Mouse (Mus musculus) liver, adult 2 months (tissue): Measurements from ENCODE around the gene Smarce1. TPM values are rescaled to one million over a fixed set of nuclear protein-coding genes. Genes with fewer than 3 reads are reported as not detected.

Experiments
- DNase-seq: peaks from one replicate; pipeline ENCODE4 v3.0.0-alpha.2; 2011; ENCODE audit warnings: low read depth, low spot score; ENCODE audit errors: extremely low read depth
- H3K27ac ChIP-seq: fragments of 200-500 bp; replicated peaks from 2 replicates; pipeline ENCODE4 v1.5.1; 2012; ENCODE audit warnings: low read depth, mild to moderate bottlenecking, control low read depth, inconsistent platforms, low read length; ENCODE audit not compliant: insufficient read depth
- H3K27me3 ChIP-seq: fragments of 200-500 bp; 2 replicates; pipeline ENCODE4 v1.6.1; 2012; ENCODE audit warnings: mild to moderate bottlenecking, moderate library complexity, low read length, inconsistent platforms; ENCODE audit not compliant: control insufficient read depth, insufficient read depth
- H3K36me3 ChIP-seq: fragments of 200-500 bp; 2 replicates; pipeline ENCODE4 v1.6.1; 2012; ENCODE audit warnings: low read length, inconsistent platforms; ENCODE audit not compliant: control insufficient read depth, insufficient read depth
- H3K4me1 ChIP-seq: fragments of 200-500 bp; 2 replicates; pipeline ENCODE4 v1.6.1; 2011; ENCODE audit warnings: low read length; ENCODE audit not compliant: control insufficient read depth, insufficient read depth
- H3K4me3 ChIP-seq: fragments of 200-500 bp; 2 replicates; pipeline ENCODE4 v1.5.1; 2011; ENCODE audit warnings: low read depth, mild to moderate bottlenecking, control low read depth, low read length, moderate library complexity; ENCODE audit not compliant: insufficient read depth
- H3K79me2 ChIP-seq: fragments of 200-500 bp; 2 replicates; pipeline ENCODE4 v1.6.1; 2012; ENCODE audit warnings: inconsistent platforms, mild to moderate bottlenecking, low read length, moderate library complexity; ENCODE audit not compliant: control insufficient read depth, insufficient read depth
- H3K9ac ChIP-seq: fragments of 200-500 bp; 2 replicates; pipeline ENCODE4 v1.6.1; 2012; ENCODE audit warnings: low read depth, mild to moderate bottlenecking, control low read depth, inconsistent platforms, low read length
- CTCF ChIP-seq: fragments of 200-500 bp; IDR thresholded peaks from 2 replicates; pipeline ENCODE4 v1.5.1; 2011; ENCODE audit warnings: low read depth, low read length, control low read depth
- POLR2A ChIP-seq: fragments of 200-500 bp; IDR thresholded peaks from 2 replicates; pipeline ENCODE4 v1.6.1; 2011; ENCODE audit warnings: low read length, control low read depth; ENCODE audit not compliant: insufficient read depth; ENCODE audit errors: extremely low read depth
- WGBS: fragments of 180-500 bp; shearing (Covaris S2); methylation state at CpG from one replicate; pipeline ENCODE4 v1.1.7; 2018; 5-methylcytosine and 5-hydroxymethylcytosine counted together
- polyA plus RNA-seq: library from polyadenylated mRNA; depleted of rRNA; stranded (reverse); fragments of >200 nt; gene quantifications from 2 replicates; pipeline ENCODE4 v1.2.3, GENCODE M21; 2012
- total RNA-seq: library from RNA; depleted of rRNA; stranded (reverse); fragments of >200 nt; gene quantifications from 2 replicates; pipeline ENCODE4 v1.2.3, GENCODE M21; 2014

Smarce1 gene
- total and polyA plus RNA-seq, 2 experiments: 8.7 to 35.9 TPM

DNA sequence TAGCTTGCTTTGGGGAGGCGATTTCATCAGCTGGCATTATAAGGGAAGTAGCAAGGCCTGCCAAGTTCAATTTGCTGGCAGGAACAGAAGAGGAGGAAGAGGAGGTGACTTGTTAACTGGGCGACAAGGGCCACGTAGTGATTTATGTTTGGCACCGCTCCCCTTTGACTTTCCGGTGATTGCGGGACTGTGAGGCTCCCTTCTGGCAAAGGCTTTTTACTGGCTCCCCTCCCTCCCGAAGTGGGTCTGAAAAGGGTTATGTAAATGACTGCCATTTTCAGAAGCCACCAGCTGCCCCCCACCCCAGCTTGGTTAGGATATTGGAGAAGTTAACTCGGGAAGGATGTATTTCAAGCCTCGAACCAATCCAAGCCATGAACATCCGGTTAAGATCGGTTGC lies 48.2 kb downstream of the Smarce1 start:
- H3K4me3 ChIP-seq: no peak overlapping the region
- DNase-seq: no peak
- H3K79me2 ChIP-seq: no peaks in the 10 kb centered on the region
- H3K9ac ChIP-seq: no peak overlapping the region
- no peaks in the 10 kb centered on the region for H3K4me1 ChIP-seq
- no peaks in the 10 kb centered on the region for H3K36me3 ChIP-seq
- no peak overlapping the region for H3K27ac ChIP-seq
- 65% methylated on average over 11 of the region's 11 CpGs for WGBS
- no peaks in the 10 kb centered on the region for H3K27me3 ChIP-seq
- no peak for TF ChIP-seq POLR2A
- TF ChIP-seq CTCF: no peak

DNA sequence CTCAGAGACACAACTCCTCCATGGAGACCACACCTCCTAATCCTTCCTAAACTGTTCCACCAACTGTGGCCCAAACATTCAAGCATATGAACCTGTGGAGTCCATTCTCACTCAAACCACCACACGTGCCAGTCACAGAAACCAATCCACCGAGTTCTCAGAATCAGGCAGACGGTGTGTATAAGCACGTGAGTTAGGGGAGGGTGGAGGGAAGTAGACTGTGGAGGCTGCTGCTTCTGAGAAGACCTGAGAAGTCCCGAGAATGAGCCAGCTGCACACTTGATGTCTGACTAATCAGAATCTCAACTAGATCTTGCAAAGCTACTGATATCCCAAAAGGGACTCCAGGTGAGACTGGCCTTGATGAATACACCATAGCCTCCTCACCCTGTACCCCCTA lies 50.7 kb downstream of the Smarce1 start:
- TF ChIP-seq POLR2A (no peak), CTCF (no peak)
- H3K27me3 ChIP-seq: no peaks in the 10 kb centered on the region
- H3K27ac ChIP-seq: no peak overlapping the region
- no peaks in the 10 kb centered on the region for H3K36me3 ChIP-seq
- no peak for DNase-seq
- no peak overlapping the region for H3K4me3 ChIP-seq
- no peaks in the 10 kb centered on the region for H3K79me2 ChIP-seq
- H3K9ac ChIP-seq: no peak overlapping the region
- no peaks in the 10 kb centered on the region for H3K4me1 ChIP-seq
- 95% methylated on average over 5 of the region's 5 CpGs for WGBS

DNA sequence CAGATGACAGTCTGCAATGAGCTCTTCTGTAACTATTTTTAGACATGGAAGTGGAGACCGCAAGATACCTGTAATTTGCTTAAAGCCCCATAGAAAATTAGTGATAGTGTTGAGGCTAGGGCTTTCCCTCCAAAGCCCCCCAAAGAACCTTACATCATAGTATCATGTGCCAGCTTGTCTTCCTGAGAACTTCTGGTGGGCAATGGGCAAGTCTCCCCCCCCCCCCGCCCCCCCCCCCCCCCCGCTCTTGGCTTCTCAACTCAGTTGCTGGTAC lies 53.0 kb downstream of the Smarce1 start:
- DNase-seq: no peak
- Histone ChIP-seq H3K27me3 (no peaks in the 10 kb centered on the region), H3K27ac (no peak overlapping the region), H3K4me1 (no peaks in the 10 kb centered on the region), H3K4me3 (no peak overlapping the region), H3K9ac (no peak overlapping the region), H3K36me3 (no peaks in the 10 kb centered on the region), H3K79me2 (no peaks in the 10 kb centered on the region)
- TF ChIP-seq CTCF (no peak), POLR2A (no peak)
- WGBS: 56% methylated on average over 3 of the region's 3 CpGs

DNA sequence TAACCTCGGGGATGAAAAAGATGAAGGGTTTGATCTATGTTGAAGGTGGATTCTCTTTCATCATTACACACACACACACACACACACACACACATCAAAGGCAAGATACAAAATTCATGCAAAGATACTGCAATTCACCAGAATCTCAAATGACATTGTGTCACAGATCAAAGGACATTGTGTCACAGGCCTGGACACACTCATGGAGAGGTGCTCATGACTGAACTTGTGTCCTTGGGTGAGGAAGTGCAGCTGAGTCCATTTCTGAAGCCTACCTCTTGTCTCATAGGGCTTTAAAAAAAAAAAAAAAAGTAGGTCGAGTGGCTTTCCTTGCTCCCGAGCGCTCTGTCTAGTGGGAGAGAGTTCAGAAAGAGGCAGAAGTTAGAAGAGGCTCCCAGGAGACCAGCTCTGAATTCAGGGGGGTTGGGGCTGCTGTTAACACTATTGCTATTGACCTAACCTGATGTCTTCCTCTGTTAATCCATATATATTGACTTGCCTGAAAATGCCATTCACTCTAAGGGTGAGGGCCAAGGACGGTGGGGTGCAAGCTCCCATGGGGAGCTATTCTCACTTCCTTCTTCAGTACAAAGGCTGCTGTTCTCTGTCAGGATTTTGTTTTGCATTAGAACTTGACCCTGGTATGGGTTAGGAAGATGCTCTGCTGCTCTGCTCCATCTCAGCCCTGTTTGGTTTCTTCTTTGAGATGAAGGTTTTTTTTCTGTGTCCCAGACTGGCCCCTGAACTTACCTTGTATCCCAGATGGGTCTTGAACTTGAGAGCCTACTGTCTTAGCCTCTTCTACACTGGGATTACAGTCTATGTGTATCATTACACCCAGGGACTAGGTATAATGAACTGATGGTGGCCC lies 53.5 kb downstream of the Smarce1 start:
- no peak for TF ChIP-seq POLR2A
- no peak for TF ChIP-seq CTCF
- DNase-seq: peak; percentile 53
- H3K27ac ChIP-seq: no peak overlapping the region
- no peak overlapping the region for H3K4me3 ChIP-seq
- no peaks in the 10 kb centered on the region for H3K79me2 ChIP-seq
- H3K27me3 ChIP-seq: no peaks in the 10 kb centered on the region
- 53% methylated on average over 5 of the region's 5 CpGs for WGBS
- no peak overlapping the region for H3K9ac ChIP-seq
- H3K4me1 ChIP-seq: no peaks in the 10 kb centered on the region
- H3K36me3 ChIP-seq: no peaks in the 10 kb centered on the region

DNA sequence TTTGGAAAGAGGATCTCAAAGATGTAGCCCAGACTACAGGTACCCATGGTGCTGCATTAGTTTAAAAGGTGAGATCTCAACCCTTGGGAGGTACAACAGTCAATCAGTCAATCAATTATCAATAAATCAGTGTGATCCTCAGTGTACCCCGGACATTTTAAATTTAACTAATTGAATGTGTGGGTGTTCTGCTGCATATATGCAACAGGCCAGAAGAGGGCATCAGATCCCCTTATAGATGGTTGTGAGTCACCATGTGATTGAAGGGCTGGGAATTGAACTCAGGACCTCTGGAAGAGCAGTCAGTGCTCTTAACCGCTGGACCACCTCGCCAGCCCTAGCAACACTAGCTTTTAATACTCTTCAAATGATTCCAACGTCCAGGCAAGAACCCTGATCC lies 58.8 kb downstream of the Smarce1 start:
- Histone ChIP-seq H3K27me3 (no peaks in the 10 kb centered on the region), H3K4me3 (no peak overlapping the region), H3K9ac (no peak overlapping the region), H3K27ac (no peak overlapping the region), H3K79me2 (no peaks in the 10 kb centered on the region), H3K36me3 (no peaks in the 10 kb centered on the region), H3K4me1 (no peaks in the 10 kb centered on the region)
- no peak for DNase-seq
- 85% methylated on average over 4 of the region's 4 CpGs for WGBS
- TF ChIP-seq POLR2A (no peak), CTCF (no peak)

DNA sequence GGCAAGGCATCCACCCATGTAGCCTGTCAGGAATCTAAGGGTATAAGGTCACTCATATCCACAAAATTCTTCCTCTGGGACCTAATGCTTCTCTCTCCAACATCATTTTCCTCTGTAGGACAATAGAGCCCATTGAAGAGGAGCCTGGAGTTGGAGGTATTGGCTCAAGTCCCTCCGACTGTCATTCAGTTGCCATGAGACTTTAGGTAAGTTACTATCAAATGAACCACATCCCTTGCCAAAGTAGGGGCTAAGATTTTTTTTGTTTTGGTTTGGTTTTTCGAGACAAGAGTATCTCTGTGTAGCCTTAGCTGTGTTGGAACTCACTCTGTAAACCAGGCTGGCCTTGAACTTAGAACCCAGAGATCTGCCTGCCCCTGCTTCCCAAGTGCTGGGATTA lies 59.4 kb downstream of the Smarce1 start:
- Histone ChIP-seq H3K27me3 (no peaks in the 10 kb centered on the region), H3K27ac (no peak overlapping the region), H3K36me3 (no peaks in the 10 kb centered on the region), H3K79me2 (no peaks in the 10 kb centered on the region), H3K4me1 (no peaks in the 10 kb centered on the region), H3K4me3 (no peak overlapping the region), H3K9ac (no peak overlapping the region)
- 60% methylated on average over 2 of the region's 2 CpGs for WGBS
- TF ChIP-seq POLR2A (no peak), CTCF (no peak)
- DNase-seq: no peak
